ENCODE assay signal across 7 mouse cellular contexts in the genomic region with DNA sequence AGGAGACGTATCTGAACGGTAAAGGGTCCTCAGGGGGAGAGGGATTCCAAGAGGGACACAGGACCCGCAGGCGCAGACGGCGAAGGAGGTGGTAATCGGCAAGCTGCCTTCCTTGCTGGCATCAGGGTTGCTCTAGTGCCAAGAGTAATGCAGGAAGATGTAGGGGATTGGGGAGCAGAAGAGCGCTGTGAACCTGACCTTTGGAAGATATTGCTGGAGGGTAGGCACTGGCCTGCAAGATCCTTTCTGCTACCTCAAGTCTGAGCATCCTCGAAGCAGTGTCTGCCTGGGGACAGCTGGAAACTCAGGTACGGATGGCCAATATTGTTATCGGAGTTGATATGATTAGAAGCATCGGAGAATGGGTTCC. TPM values are rescaled to one million over a fixed set of nuclear protein-coding genes. Genes with fewer than 3 reads are reported as not detected.
DNase-seq lines count a peak whose midpoint lies in the region; ATAC-seq and TF ChIP-seq lines count a peak whose summit lies in the region.

No protein-coding gene starts in this region.

- no peak for ATAC-seq in lung, postnatal 0 days
- 0 out of 2 replicates have a peak, but pooled peaks have one; percentile 1 for ATAC-seq in hindbrain, postnatal 0 days

- H3K4me2 ChIP-seq in lung, postnatal 0 days (replicated peaks; ENCODE audit: low read depth, low read length) = peak overlapping the region; percentile 97
- peak overlapping the region; percentile 68 for H3K4me2 ChIP-seq in hindbrain, postnatal 0 days (ENCODE audit: low read depth, low read length)
- H3K4me2 ChIP-seq in myocyte (ENCODE audit: low read depth) = peak overlapping the region; percentile 79

- no peaks in the 10 kb centered on the region for H3K9me3 ChIP-seq in lung, postnatal 0 days (ENCODE audit: low read length)
- H3K9me3 ChIP-seq in embryonic facial prominence, embryonic 10.5 days = no peaks in the 10 kb centered on the region
- H3K9me3 ChIP-seq in hindbrain, postnatal 0 days (ENCODE audit: low read length) = no peaks in the 10 kb centered on the region

- H3K9ac ChIP-seq in lung, postnatal 0 days (replicated peaks; ENCODE audit: low read depth) = peak overlapping the region; percentile 68
- peak overlapping the region; percentile 90 for H3K9ac ChIP-seq in hindbrain, postnatal 0 days (replicated peaks; ENCODE audit: low read length)

- WGBS in lung, postnatal 0 days = 11% methylated on average over 12 of the region's 12 CpGs
- WGBS in embryonic facial prominence, embryonic 10.5 days = 18% methylated on average over 12 of the region's 12 CpGs
- 11% methylated on average over 12 of the region's 12 CpGs for WGBS in hindbrain, postnatal 0 days

- peaks cover 6% of the 10 kb centered on the region; the same call in 1 of the 2 replicates for H3K4me1 ChIP-seq in lung, postnatal 0 days (ENCODE audit: insufficient read depth, low read depth, low read length)
- peaks cover 25% of the 10 kb centered on the region for H3K4me1 ChIP-seq in embryonic facial prominence, embryonic 10.5 days
- H3K4me1 ChIP-seq in hindbrain, postnatal 0 days (ENCODE audit: insufficient read depth, low read length) = peaks cover 16% of the 10 kb centered on the region

- H3K36me3 ChIP-seq in lung, postnatal 0 days (ENCODE audit: insufficient read depth, low read length) = no peaks in the 10 kb centered on the region
- H3K36me3 ChIP-seq in embryonic facial prominence, embryonic 10.5 days (replicated peaks) = no peaks in the 10 kb centered on the region; the same call in 1 of the 2 replicates
- H3K36me3 ChIP-seq in hindbrain, postnatal 0 days (ENCODE audit: insufficient read depth, low read length) = no peaks in the 10 kb centered on the region
- no peaks in the 10 kb centered on the region for H3K36me3 ChIP-seq in myocyte (ENCODE audit: control insufficient read depth, insufficient read depth)

- DNase-seq in lung, postnatal 0 days (ENCODE audit: low spot score) = no peak
- no peak for DNase-seq in lung, adult 18-20 months
- DNase-seq in embryonic facial prominence, embryonic 10.5 days (ENCODE audit: low spot score) = no peak
- no peak for DNase-seq in hindbrain, postnatal 0 days (ENCODE audit: low spot score)
- no peak for DNase-seq in spleen, postnatal 10 days (ENCODE audit: low spot score in 2 of 2)
- DNase-seq in frontal cortex, postnatal 10 days (ENCODE audit: low spot score in 2 of 2) = no peak

- no peak for TF ChIP-seq POLR2A in myocyte (IDR thresholded peaks at IDR 0.05; ENCODE audit: insufficient read length, low read depth)

- peaks cover 34% of the 10 kb centered on the region for H3K79me2 ChIP-seq in myocyte (ENCODE audit: control insufficient read depth, insufficient read depth)

- no peak for TF ChIP-seq EP300 in lung, postnatal 0 days (IDR thresholded peaks at IDR 0.05)

- H3K27me3 ChIP-seq in lung, postnatal 0 days (replicated peaks; ENCODE audit: insufficient read depth, low read length) = no peaks in the 10 kb centered on the region
- H3K27me3 ChIP-seq in embryonic facial prominence, embryonic 10.5 days (replicated peaks; ENCODE audit: low read depth, poor library complexity, severe bottlenecking) = 0 out of 2 replicates have a peak, but pooled peaks cover 3% of the 10 kb centered on the region
- no peaks in the 10 kb centered on the region for H3K27me3 ChIP-seq in hindbrain, postnatal 0 days (ENCODE audit: insufficient read depth, low read length)
- H3K27me3 ChIP-seq in myocyte (ENCODE audit: control insufficient read depth, insufficient read depth, insufficient read length) = no peaks in the 10 kb centered on the region

- peak overlapping the region; percentile 86 for H3ac ChIP-seq in myocyte (ENCODE audit: control insufficient read depth, insufficient read length)

- TF ChIP-seq CTCF in lung, postnatal 0 days (IDR thresholded peaks at IDR 0.05) = no peak
- no peak for TF ChIP-seq CTCF in hindbrain, postnatal 0 days (IDR thresholded peaks at IDR 0.05; ENCODE audit: low read depth)

- peak overlapping the region; percentile 80; the same call in 1 of the 2 replicates for H3K27ac ChIP-seq in lung, postnatal 0 days (ENCODE audit: low read length)
- H3K27ac ChIP-seq in embryonic facial prominence, embryonic 10.5 days (replicated peaks) = peak overlapping the region; percentile 95
- peak overlapping the region; percentile 91 for H3K27ac ChIP-seq in hindbrain, postnatal 0 days

- peak overlapping the region; percentile 84 for H3K4me3 ChIP-seq in lung, postnatal 0 days (ENCODE audit: low read depth, low read length)
- peak overlapping the region; percentile 96 for H3K4me3 ChIP-seq in embryonic facial prominence, embryonic 10.5 days
- peak overlapping the region; percentile 81 for H3K4me3 ChIP-seq in hindbrain, postnatal 0 days (ENCODE audit: low read length)
- peak overlapping the region; percentile 25 for H3K4me3 ChIP-seq in myocyte

TF ChIP-seq in myocyte, 11 proteins besides CTCF, POLR2A, EP300 and RAD21:
- TF ChIP-seq TCF12 (IDR thresholded peaks at IDR 0.05; ENCODE audit: insufficient read depth, poor library complexity, severe bottlenecking) (no peak), CEBPB (IDR thresholded peaks at IDR 0.05; ENCODE audit: insufficient read depth, poor library complexity, severe bottlenecking) (no peak), SRF (IDR thresholded peaks at IDR 0.05; ENCODE audit: control insufficient read depth, insufficient read length, low read depth) (no peak), MAX (IDR thresholded peaks at IDR 0.05; ENCODE audit: low read depth) (no peak), E2F4 (IDR thresholded peaks at IDR 0.05; ENCODE audit: insufficient read depth) (no peak), MYOD1 (IDR thresholded peaks at IDR 0.05; ENCODE audit: control insufficient read depth in 1 of 3, insufficient read length in 2 of 3, low read depth in 2 of 3) (no peak), REST (IDR thresholded peaks at IDR 0.05; ENCODE audit: insufficient read depth, insufficient read length) (no peak), POLR2AphosphoS2 (IDR thresholded peaks at IDR 0.05; ENCODE audit: insufficient read length, low read depth) (no peak)

RNA-seq across cellular contexts. Expression of a gene that starts 1.1 kb away (rescaled TPM):
- 19.8 and 22.4 TPM in 2 replicates for polyA plus RNA-seq in lung, postnatal 0 days (2015; fragmentation: Nextera tagmentation; extraction: Ambion mirVana)
- 8.6 and 8.7 TPM in 2 replicates for polyA plus RNA-seq in embryonic facial prominence, embryonic 10.5 days (2016; fragmentation: Nextera tagmentation; extraction: Ambion mirVana)
- total RNA-seq in hindbrain, postnatal 0 days (2014; rRNA removed) = 78.2 and 90.5 TPM in 2 replicates
- 18.6 and 19.2 TPM in 2 replicates for polyA plus RNA-seq in hindbrain, postnatal 0 days (2015; fragmentation: Nextera tagmentation; extraction: Ambion mirVana)
- 35.0 TPM for polyA plus RNA-seq in myocyte (2012; fragmentation: generic; extraction: Trizol)

RNA-seq across cellular contexts. Expression of a gene that starts 36.1 kb away (rescaled TPM):
- polyA plus RNA-seq in lung, postnatal 0 days (2015; fragmentation: Nextera tagmentation; extraction: Ambion mirVana) = 14.6 and 16.0 TPM in 2 replicates
- polyA plus RNA-seq in embryonic facial prominence, embryonic 10.5 days (2016; fragmentation: Nextera tagmentation; extraction: Ambion mirVana) = 50.0 and 61.5 TPM in 2 replicates
- total RNA-seq in hindbrain, postnatal 0 days (2014; rRNA removed) = 51.9 and 56.3 TPM in 2 replicates
- polyA plus RNA-seq in hindbrain, postnatal 0 days (2015; fragmentation: Nextera tagmentation; extraction: Ambion mirVana) = 38.3 and 40.0 TPM in 2 replicates
- 55.4 TPM for polyA plus RNA-seq in myocyte (2012; fragmentation: generic; extraction: Trizol)

Comparison
In these comparisons a context has a peak if more than half of its experiments do, and no peak if none do; other contexts are left out.
1. H3K4me3 ChIP-seq: peak in every context shown above with its lines; median percentile 96 in embryonic facial prominence, embryonic 10.5 days; 84 in lung, postnatal 0 days; 81 in hindbrain, postnatal 0 days; 25 in myocyte.